Mouse (Mus musculus): ENCODE measurements around the gene Dapk3. TPM values are rescaled to one million over a fixed set of nuclear protein-coding genes. Genes with fewer than 3 reads are reported as not detected.
"Not testable (repeated sequence)": the region's sequence is repeated elsewhere in the genome, so short reads cannot be mapped to it uniquely, and the experiment has no call there.

Gene Dapk3
- polyA plus RNA-seq, 1 experiment from 2014 or later, result 48.9 TPM

DNA sequence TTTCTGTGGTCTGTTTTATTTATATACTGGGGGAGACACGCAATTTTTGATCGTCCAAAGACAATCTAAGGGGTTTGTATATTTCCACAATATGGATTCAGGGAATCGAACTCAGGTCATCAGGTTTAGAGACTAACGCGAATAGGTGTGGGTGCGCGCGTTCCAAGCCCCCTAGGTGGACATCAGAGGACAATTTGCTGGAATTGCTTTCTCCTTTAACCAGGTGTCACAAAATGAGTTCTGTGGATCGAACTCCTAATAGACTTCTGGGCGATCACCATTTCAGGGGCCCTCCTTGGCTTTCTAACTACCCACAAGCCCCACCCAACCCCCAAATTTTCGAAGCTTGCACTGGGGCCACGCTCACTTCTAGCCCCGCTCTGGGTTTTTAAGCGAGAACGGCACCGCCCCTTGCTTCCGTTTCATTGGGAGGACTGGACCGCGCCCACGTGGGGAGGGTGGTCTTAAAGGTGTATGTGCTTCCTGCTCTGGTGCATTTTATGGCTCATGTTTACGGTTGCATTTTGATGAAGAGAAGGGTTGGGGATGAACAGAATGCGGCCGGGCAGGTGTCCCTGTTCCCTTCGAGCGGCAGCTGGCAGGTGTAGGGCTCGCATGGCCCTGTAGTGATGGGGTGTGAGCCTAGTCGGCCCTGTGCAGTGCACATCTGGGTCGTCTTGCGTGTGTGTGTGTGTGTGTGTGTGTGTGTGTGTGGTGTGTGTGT, 14.1 kb upstream of the Dapk3 start:
- peaks cover 16% of the 10 kb centered on the region for H3K4me1 ChIP-seq (ENCODE audit: insufficient read depth, low read depth, low read length)
- H3K4me2 ChIP-seq (replicated peaks; ENCODE audit: low read depth, low read length), result peak overlapping the region; percentile 76
- no peaks in the 10 kb centered on the region; the same call in 1 of the 2 replicates for H3K36me3 ChIP-seq (ENCODE audit: insufficient read depth, low read length)
- 1% methylated on average over 29 of the region's 29 CpGs for WGBS
- no peaks in the 10 kb centered on the region for H3K27me3 ChIP-seq (replicated peaks; ENCODE audit: insufficient read depth, low read length)
- H3K4me3 ChIP-seq (ENCODE audit: low read depth, low read length), result peak overlapping the region; percentile 88
- TF ChIP-seq CTCF (IDR thresholded peaks at IDR 0.05) (no peak), EP300 (IDR thresholded peaks at IDR 0.05) (no peak)
- no peaks in the 10 kb centered on the region for H3K9me3 ChIP-seq (ENCODE audit: low read length)
- peak overlapping the region; percentile 85 for H3K27ac ChIP-seq (ENCODE audit: low read length)
- H3K9ac ChIP-seq (replicated peaks; ENCODE audit: low read depth), result 0 out of 2 replicates have a peak overlapping the region, but pooled peaks have one; percentile 43
- DNase-seq (ENCODE audit: low spot score), result peak; percentile 94
- peak; percentile 60 for ATAC-seq

DNA sequence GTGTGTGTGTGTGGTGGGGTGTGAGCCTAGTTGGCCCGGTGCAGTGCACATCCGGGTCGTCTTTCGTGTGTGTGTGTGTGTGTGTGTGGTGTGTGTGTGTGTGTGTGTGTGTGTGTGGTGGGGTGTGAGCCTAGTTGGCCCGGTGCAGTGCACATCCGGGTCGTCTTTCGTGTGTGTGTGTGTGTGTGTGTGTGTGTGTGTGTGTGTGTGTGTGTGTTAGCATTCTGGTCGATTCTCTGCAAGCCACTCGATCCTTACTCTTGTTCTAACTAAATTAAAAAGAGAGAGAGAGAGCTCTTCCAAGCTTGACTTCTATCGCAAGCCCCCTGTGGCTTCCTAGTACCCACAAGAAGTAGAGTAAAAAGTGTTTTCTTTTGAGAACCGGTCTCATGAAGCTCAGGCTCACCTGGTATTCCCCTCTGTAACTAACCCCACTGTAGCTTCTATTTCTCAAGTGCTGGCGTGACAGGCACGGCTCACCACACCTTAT, 13.3 kb upstream of the Dapk3 start:
- H3K4me1 ChIP-seq (ENCODE audit: insufficient read depth, low read depth, low read length), result peaks cover 16% of the 10 kb centered on the region
- not testable (repeated sequence) for H3K27me3 ChIP-seq (replicated peaks; ENCODE audit: insufficient read depth, low read length); DNase-seq (ENCODE audit: low spot score); H3K36me3 ChIP-seq (ENCODE audit: insufficient read depth, low read length); H3K9me3 ChIP-seq (ENCODE audit: low read length); H3K9ac ChIP-seq (replicated peaks; ENCODE audit: low read depth); H3K4me3 ChIP-seq (ENCODE audit: low read depth, low read length)
- peak overlapping the region; percentile 57; the same call in 1 of the 2 replicates for H3K27ac ChIP-seq (ENCODE audit: low read length)
- peak overlapping the region; percentile 40 for H3K4me2 ChIP-seq (replicated peaks; ENCODE audit: low read depth, low read length)
- peak; percentile 48 for ATAC-seq
- 31% methylated on average over 5 of the region's 14 CpGs for WGBS

DNA sequence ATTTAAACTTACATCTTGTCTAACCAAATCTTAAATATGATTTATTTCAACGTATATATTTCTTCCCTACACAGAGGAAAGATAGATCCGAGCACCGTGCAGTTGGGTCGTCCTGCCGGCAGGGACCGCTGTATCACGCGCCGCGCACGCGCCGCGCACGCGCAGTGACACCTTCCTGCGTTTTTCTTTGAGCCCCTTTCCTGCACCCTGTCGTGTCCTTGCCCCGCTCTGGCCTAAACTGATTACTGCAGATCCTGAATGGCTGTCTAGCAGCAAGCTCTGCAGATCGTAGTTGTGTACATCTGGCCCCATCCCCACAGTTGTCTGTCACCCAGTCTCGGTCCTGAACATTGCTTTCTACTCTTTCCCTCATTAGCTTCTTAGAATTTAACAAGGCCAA, 9.7 kb upstream of the Dapk3 start:
- peak; percentile 14; the same call in 1 of the 2 replicates for ATAC-seq
- Histone ChIP-seq H3K4me1 (ENCODE audit: insufficient read depth, low read depth, low read length) (peaks cover 8% of the 10 kb centered on the region), H3K9me3 (ENCODE audit: low read length) (no peaks in the 10 kb centered on the region), H3K4me2 (replicated peaks; ENCODE audit: low read depth, low read length) (peak overlapping the region; percentile 25; the same call in 1 of the 2 replicates), H3K27me3 (replicated peaks; ENCODE audit: insufficient read depth, low read length) (no peaks in the 10 kb centered on the region), H3K4me3 (ENCODE audit: low read depth, low read length) (no peak overlapping the region), H3K36me3 (ENCODE audit: insufficient read depth, low read length) (0 out of 2 replicates have a peak, but pooled peaks cover 7% of the 10 kb centered on the region), H3K9ac (replicated peaks; ENCODE audit: low read depth) (0 out of 2 replicates have a peak overlapping the region, but pooled peaks have one; percentile 29), H3K27ac (ENCODE audit: low read length) (peak overlapping the region; percentile 68)
- no peak for TF ChIP-seq EP300 (IDR thresholded peaks at IDR 0.05)
- TF ChIP-seq CTCF (IDR thresholded peaks at IDR 0.05), result peak; percentile 89
- DNase-seq (ENCODE audit: low spot score), result peak; percentile 90
- WGBS, result 9% methylated on average over 21 of the region's 21 CpGs

DNA sequence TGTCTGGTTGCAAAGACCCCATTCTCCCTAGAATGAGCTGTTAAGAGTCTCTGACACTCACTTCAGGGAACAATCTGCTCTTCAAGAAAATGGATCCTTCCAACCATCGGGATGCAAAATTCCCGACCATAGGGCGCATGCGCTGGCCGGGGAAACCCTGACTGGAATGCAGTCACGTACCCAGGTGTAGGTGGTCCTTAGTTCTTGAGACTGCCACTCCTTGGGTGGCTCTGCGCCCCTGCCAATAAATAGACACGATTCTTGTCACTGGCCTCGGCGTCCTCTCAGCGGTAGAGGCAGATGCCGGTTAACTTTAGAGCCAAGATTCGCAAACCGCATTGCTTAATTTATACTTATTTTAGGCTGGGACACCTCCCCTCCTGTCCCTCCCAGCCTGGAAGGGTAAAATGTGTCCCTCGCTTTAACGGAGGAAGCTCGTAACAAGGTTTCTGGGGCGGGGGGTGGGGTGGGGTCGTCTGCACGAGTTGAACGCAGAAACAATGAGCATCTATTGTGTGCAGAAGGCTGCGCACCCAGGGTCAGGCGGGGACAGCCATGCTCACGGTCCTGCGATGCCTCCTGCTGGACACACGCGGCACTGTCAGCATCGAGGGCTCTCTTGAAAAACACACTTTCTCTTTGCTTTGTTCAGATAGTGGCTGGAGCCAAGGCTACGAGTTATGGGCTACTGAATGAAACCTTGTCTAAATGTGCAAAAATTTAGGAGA, 8.0 kb upstream of the Dapk3 start:
- WGBS, result 4% methylated on average over 29 of the region's 29 CpGs
- peaks cover 23% of the 10 kb centered on the region for H3K36me3 ChIP-seq (ENCODE audit: insufficient read depth, low read length)
- H3K27ac ChIP-seq (ENCODE audit: low read length), result peak overlapping the region; percentile 80; the same call in 1 of the 2 replicates
- H3K4me3 ChIP-seq (ENCODE audit: low read depth, low read length), result 0 out of 2 replicates have a peak overlapping the region, but pooled peaks have one; percentile 4
- H3K4me1 ChIP-seq (ENCODE audit: insufficient read depth, low read depth, low read length), result peaks cover 5% of the 10 kb centered on the region; the same call in 1 of the 2 replicates
- no peaks in the 10 kb centered on the region for H3K27me3 ChIP-seq (replicated peaks; ENCODE audit: insufficient read depth, low read length)
- no peak overlapping the region for H3K9ac ChIP-seq (replicated peaks; ENCODE audit: low read depth)
- TF ChIP-seq EP300 (IDR thresholded peaks at IDR 0.05) (no peak), CTCF (IDR thresholded peaks at IDR 0.05) (peak; percentile 96)
- peak overlapping the region; percentile 46 for H3K4me2 ChIP-seq (replicated peaks; ENCODE audit: low read depth, low read length)
- ATAC-seq (peak; percentile 50), DNase-seq (ENCODE audit: low spot score) (peak; percentile 93)
- no peaks in the 10 kb centered on the region for H3K9me3 ChIP-seq (ENCODE audit: low read length)

DNA sequence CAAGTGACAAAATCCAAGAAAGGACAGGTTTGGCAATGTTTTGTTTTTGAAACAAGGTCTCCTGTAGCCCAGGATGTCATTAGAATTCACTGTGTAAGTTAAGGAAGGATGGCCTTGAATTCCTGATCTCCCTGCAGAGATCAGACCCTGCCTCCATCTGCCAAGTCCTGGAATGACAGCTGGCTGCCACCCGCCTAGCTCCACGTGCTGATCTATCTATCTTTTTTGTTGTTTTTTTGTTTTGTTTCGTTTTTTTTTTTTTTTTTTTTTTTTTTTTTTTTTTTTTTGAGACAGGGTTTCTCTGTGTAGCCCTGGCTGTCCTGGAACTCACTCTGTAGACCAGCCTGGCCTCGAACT, 7.5 kb upstream of the Dapk3 start:
- 2% methylated on average over 4 of the region's 4 CpGs for WGBS
- H3K4me1 ChIP-seq (ENCODE audit: insufficient read depth, low read depth, low read length); ATAC-seq; H3K9ac ChIP-seq (replicated peaks; ENCODE audit: low read depth); H3K27me3 ChIP-seq (replicated peaks; ENCODE audit: insufficient read depth, low read length); DNase-seq (ENCODE audit: low spot score); H3K9me3 ChIP-seq (ENCODE audit: low read length): not testable (repeated sequence)
- H3K36me3 ChIP-seq (ENCODE audit: insufficient read depth, low read length), result peaks cover 28% of the 10 kb centered on the region
- peak overlapping the region; percentile 80; the same call in 1 of the 2 replicates for H3K27ac ChIP-seq (ENCODE audit: low read length)
- 0 out of 2 replicates have a peak overlapping the region, but pooled peaks have one; percentile 4 for H3K4me3 ChIP-seq (ENCODE audit: low read depth, low read length)
- H3K4me2 ChIP-seq (replicated peaks; ENCODE audit: low read depth, low read length), result peak overlapping the region; percentile 46

DNA sequence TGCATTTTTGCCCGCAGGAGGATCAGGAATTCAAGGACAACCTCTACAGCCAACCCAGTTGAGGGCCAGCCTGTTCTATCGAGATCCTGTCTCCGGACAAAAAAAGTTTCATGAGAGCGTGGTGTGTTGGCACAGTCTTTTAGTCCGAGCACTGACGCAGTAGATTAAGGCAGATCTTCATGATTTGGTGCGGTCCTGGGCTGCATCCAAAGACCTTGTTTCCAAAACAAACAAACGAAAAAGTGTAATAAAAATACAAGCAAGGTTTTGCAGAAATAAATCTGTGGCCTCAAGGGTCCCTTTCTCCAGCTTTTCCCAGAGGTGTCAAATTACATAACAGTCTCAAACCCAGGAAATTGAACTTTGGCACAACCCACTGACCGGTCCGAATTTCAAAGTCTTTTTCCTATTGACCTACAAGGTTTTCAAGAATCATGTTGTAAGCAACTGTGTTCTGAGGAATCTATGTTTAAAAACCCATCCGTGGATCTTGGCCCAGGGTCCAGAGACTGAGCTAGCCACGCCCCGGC, 6.8 kb upstream of the Dapk3 start:
- no peaks in the 10 kb centered on the region for H3K9me3 ChIP-seq (ENCODE audit: low read length)
- 0 out of 2 replicates have a peak overlapping the region, but pooled peaks have one; percentile 19 for H3K9ac ChIP-seq (replicated peaks; ENCODE audit: low read depth)
- peak overlapping the region; percentile 46 for H3K4me2 ChIP-seq (replicated peaks; ENCODE audit: low read depth, low read length)
- H3K4me1 ChIP-seq (ENCODE audit: insufficient read depth, low read depth, low read length), result peaks cover 5% of the 10 kb centered on the region; the same call in 1 of the 2 replicates
- WGBS, result 2% methylated on average over 13 of the region's 13 CpGs
- H3K27me3 ChIP-seq (replicated peaks; ENCODE audit: insufficient read depth, low read length), result no peaks in the 10 kb centered on the region
- TF ChIP-seq EP300 (IDR thresholded peaks at IDR 0.05) (peak; percentile 22), CTCF (IDR thresholded peaks at IDR 0.05) (no peak)
- no peak for DNase-seq (ENCODE audit: low spot score)
- peaks cover 35% of the 10 kb centered on the region for H3K36me3 ChIP-seq (ENCODE audit: insufficient read depth, low read length)
- H3K27ac ChIP-seq (ENCODE audit: low read length), result peak overlapping the region; percentile 80
- H3K4me3 ChIP-seq (ENCODE audit: low read depth, low read length), result peak overlapping the region; percentile 82
- peak; percentile 18 for ATAC-seq

Data from lung, postnatal 0 days (tissue).